Mouse (Mus musculus) hindbrain, embryonic 13.5 days (tissue): ENCODE measurements at regions not wholly inside any gene's neighbourhood (a gene's known extent, or its start where the extent isn't known, plus 50 kb on each side); places are given as distances from the start of the nearest gene placed in this dataset.

ENCODE experiments used
- ATAC-seq: fragments of 200-750 bp; cut with Nextera tagmentation; 2 replicates; pipeline ENCODE4 v1.8.0; 2017; ENCODE audit warnings: moderate TSS enrichment; ENCODE audit not compliant: low FRiP score
- H3K27ac ChIP-seq: fragments of 300-500 bp; sonication (generic); 2 replicates; pipeline ENCODE4 v1.5.1; 2015; ENCODE audit warnings: inconsistent platforms, mild to moderate bottlenecking, moderate library complexity
- H3K27me3 ChIP-seq: fragments of 300-500 bp; sonication (generic); 2 replicates; pipeline ENCODE4 v1.6.1; 2015; ENCODE audit warnings: mild to moderate bottlenecking, inconsistent platforms
- H3K36me3 ChIP-seq: fragments of 300-500 bp; sonication (generic); 2 replicates; pipeline ENCODE4 v1.6.1; 2015; ENCODE audit warnings: mild to moderate bottlenecking, inconsistent platforms
- H3K4me1 ChIP-seq: fragments of 300-500 bp; sonication (generic); replicated peaks from 2 replicates; pipeline ENCODE4 v1.6.1; 2015; ENCODE audit warnings: inconsistent platforms
- H3K4me2 ChIP-seq: fragments of 300-500 bp; sonication (generic); 2 replicates; pipeline ENCODE4 v1.6.1; 2015; ENCODE audit warnings: inconsistent platforms, mild to moderate bottlenecking, moderate library complexity
- H3K4me3 ChIP-seq: fragments of 300-500 bp; sonication (generic); 2 replicates; pipeline ENCODE4 v1.5.1; 2015; ENCODE audit warnings: mild to moderate bottlenecking, inconsistent platforms
- H3K9ac ChIP-seq: fragments of 300-500 bp; sonication (generic); 2 replicates; pipeline ENCODE4 v1.6.1; 2015; ENCODE audit warnings: mild to moderate bottlenecking, inconsistent platforms
- H3K9me3 ChIP-seq: fragments of 300-500 bp; sonication (generic); 2 replicates; pipeline ENCODE4 v1.6.1; 2016; ENCODE audit warnings: inconsistent platforms
- WGBS: fragments of 180-500 bp; shearing (Covaris S2); methylation state at CpG from one replicate; pipeline ENCODE4 v1.1.7; 2015; 5-methylcytosine and 5-hydroxymethylcytosine counted together

DNA sequence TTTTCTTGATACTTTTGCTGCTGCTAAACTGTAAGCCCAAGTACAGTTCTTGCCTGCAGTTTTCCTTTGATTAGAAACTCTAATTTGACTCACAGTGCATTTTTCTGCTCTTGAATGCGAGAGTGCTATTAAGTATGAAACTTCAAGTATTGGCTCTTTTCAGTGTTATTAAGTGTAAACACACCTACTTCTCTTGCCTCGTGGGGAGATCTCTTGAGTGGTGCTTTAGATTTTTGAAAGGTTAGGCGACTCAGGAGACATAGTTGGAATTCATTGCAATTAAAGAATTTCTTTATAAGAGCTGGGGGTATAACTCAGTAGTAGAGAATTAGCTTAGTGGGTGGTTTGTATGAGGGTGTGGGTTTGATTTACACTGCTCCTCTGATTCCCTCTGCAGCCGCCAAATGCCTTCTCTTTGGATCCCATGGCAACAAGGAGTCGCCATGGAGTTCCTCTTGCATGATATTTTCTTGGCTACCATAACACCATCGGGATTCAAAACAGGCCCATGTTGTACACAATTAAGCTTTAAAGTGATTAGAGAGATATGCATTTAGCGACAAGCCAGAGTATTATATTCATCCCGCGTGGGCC lies 88.1 kb upstream of the Rxylt1 start:
- WGBS, result 81% methylated on average over 9 of the region's 9 CpGs
- ATAC-seq, result no peak
- H3K4me3 ChIP-seq, result no peak overlapping the region
- H3K9me3 ChIP-seq, result no peaks in the 10 kb centered on the region
- H3K27me3 ChIP-seq, result no peaks in the 10 kb centered on the region
- no peak overlapping the region for H3K4me2 ChIP-seq
- H3K4me1 ChIP-seq, result no peaks in the 10 kb centered on the region
- H3K36me3 ChIP-seq, result no peaks in the 10 kb centered on the region
- no peak overlapping the region for H3K27ac ChIP-seq
- H3K9ac ChIP-seq, result no peak overlapping the region

DNA sequence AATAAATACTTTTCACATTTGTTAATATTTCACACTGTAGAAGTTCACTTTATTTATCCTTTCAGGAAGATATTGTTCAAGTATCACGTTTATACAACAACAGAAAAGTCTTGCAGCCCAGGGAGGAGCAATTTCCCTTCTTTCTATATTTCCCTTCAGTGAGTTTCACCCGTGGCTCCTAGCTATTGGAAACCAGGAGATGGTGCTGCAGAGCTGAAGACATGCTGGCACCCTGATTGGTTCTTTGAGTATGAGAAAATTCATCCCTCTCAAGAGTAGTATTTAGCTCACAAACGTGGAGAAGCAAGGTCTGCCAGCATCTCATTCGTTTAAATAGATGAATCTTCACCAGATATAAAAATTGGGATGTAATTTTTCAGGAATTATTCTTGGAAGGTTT lies 85.9 kb upstream of the Rxylt1 start:
- WGBS, result 41% methylated on average over 4 of the region's 4 CpGs

DNA sequence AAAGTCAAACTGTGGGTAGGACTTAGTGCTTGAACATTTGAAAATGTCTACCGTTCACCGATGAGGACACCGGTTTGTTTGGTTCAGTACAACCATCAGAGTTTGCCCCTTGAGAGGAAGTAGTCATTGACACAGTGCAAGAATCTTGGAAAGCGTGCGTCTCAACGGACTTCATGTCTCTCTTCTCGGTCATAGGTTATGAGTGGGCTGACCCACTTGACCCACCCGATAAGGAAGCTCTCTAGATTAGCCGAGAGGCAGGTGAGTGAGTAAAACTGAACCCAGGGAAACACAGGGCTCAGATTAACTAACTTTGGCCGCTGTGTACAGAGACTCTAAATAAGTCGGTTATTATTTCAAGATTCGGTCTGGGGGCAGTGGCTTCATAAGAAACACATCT lies 51.9 kb upstream of the Rxylt1 start:
- H3K4me3 ChIP-seq, result no peak overlapping the region
- no peaks in the 10 kb centered on the region for H3K27me3 ChIP-seq
- no peaks in the 10 kb centered on the region for H3K4me1 ChIP-seq
- H3K27ac ChIP-seq, result no peak overlapping the region
- H3K4me2 ChIP-seq, result no peak overlapping the region
- ATAC-seq, result no peak
- WGBS, result 95% methylated on average over 12 of the region's 12 CpGs
- no peak overlapping the region for H3K9ac ChIP-seq
- no peaks in the 10 kb centered on the region for H3K9me3 ChIP-seq
- no peaks in the 10 kb centered on the region for H3K36me3 ChIP-seq

More for the DNA sequence above, 85.9 kb upstream of the Rxylt1 start:
- no peak overlapping the region for H3K4me2 ChIP-seq
- ATAC-seq, result no peak
- H3K9ac ChIP-seq, result no peak overlapping the region
- no peak overlapping the region for H3K27ac ChIP-seq
- no peaks in the 10 kb centered on the region for H3K27me3 ChIP-seq
- H3K36me3 ChIP-seq, result no peaks in the 10 kb centered on the region
- no peaks in the 10 kb centered on the region for H3K4me1 ChIP-seq
- H3K9me3 ChIP-seq, result no peaks in the 10 kb centered on the region
- H3K4me3 ChIP-seq, result no peak overlapping the region

DNA sequence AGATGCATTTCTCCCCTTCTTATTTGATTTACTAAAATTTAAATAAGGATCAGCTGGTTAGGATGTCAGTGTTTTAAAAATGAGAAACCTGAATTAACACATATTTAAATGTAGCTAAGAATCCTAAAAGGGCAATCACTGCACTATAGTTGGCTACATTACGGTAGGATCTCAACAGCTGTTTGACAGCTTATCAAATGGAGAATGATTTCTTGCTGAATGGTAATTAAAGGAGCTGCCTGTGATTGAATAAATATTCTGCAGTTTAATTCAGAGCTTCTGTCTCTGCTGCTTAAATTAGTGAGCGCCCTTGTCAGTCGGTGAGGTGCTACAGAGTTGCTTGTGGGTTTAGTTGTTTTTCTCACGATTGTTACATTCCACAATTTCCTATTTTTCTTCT lies 51.4 kb upstream of the Rxylt1 start:
- H3K4me1 ChIP-seq, result no peaks in the 10 kb centered on the region
- no peak overlapping the region for H3K9ac ChIP-seq
- no peak overlapping the region for H3K4me3 ChIP-seq
- H3K27me3 ChIP-seq, result no peaks in the 10 kb centered on the region
- WGBS, result 78% methylated on average over 4 of the region's 4 CpGs
- H3K4me2 ChIP-seq, result no peak overlapping the region
- H3K9me3 ChIP-seq, result no peaks in the 10 kb centered on the region
- H3K36me3 ChIP-seq, result no peaks in the 10 kb centered on the region
- no peak overlapping the region for H3K27ac ChIP-seq
- no peak for ATAC-seq
